Mouse (Mus musculus) ES-E14 (cell line): ENCODE results near the gene Sat2.

Experiments used
- CHD2 ChIP-seq: IDR thresholded peaks from 2 replicates; pipeline ENCODE4 v1.6.1; 2014; ENCODE audit warnings: mild to moderate bottlenecking, low read depth, low read length, inconsistent platforms
- HCFC1 ChIP-seq: IDR thresholded peaks from 2 replicates; pipeline ENCODE4 v1.6.1; 2012; ENCODE audit warnings: low read length, inconsistent platforms, borderline replicate concordance; ENCODE audit not compliant: insufficient read depth
- MAFK ChIP-seq: IDR thresholded peaks from 2 replicates; pipeline ENCODE4 v1.6.1; 2014; ENCODE audit warnings: mild to moderate bottlenecking, low read depth, low read length, inconsistent platforms; ENCODE audit not compliant: insufficient read depth
- ZC3H11A ChIP-seq: IDR thresholded peaks from 2 replicates; pipeline ENCODE4 v1.6.1; 2012; ENCODE audit warnings: low read depth, mild to moderate bottlenecking, inconsistent platforms, low read length, borderline replicate concordance
- ZNF384 ChIP-seq: IDR thresholded peaks from 2 replicates; pipeline ENCODE4 v1.6.1; 2012; ENCODE audit warnings: low read depth, low read length, inconsistent platforms

DNA sequence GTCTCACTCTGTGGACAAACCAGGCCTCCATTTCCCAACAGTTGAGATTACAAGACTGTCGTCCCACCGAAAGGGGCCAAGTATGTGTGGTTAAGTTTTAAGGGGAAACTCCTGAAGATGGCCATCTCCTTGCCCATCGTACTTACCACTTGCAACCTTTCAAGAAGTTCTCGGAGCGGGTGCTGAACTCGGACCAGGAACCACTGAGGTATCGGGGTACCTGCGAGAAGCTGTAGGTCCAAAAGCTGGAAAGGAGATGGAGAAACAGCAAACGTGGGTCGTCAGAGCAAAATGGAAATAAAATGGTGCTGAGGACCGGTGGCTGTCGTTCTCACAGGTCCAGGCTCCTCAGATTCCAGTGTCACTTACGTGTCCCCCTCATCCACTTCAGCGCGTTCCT lies 43.5 kb upstream of the Sat2 start:
- no peak for TF ChIP-seq HCFC1
- no peak for TF ChIP-seq MAFK
- TF ChIP-seq ZNF384: no peak
- no peak for TF ChIP-seq ZC3H11A
- TF ChIP-seq CHD2: no peak
